Mouse (Mus musculus) urinary bladder, postnatal 10 days (tissue): ENCODE results near the gene Zfp629.
"Not testable (repeated sequence)": the region's sequence is repeated elsewhere in the genome, so short reads cannot be mapped to it uniquely, and the experiment has no call there.

ENCODE experiments used
- DNase-seq: peaks from one replicate; pipeline ENCODE4 v3.0.0; 2022; ENCODE audit warnings: low spot score

Gene Zfp629

GRCm38 (mm10) chr7:127614891-127615843 is at the start of gene Zfp629:
Gene Zfp629, minus strand, starts transcription at chr7:127615797.
- DNase-seq = no peak

- DNase-seq = no peak
These were observed 47.3 kb upstream of the Zfp629 start for GRCm38 (mm10) chr7:127662926-127663325.

GRCm38 (mm10) chr7:127661833-127662232 is 46.2 kb upstream of the Zfp629 start:
- DNase-seq = no peak

- DNase-seq = no peak
These were observed 45.3 kb upstream of the Zfp629 start for GRCm38 (mm10) chr7:127660882-127661281.

- no peak for DNase-seq
These were observed 41.3 kb upstream of the Zfp629 start for GRCm38 (mm10) chr7:127656946-127657345.

- DNase-seq = no peak
These were observed 38.7 kb upstream of the Zfp629 start for GRCm38 (mm10) chr7:127654318-127654717.

- no peak for DNase-seq
These were observed 36.5 kb upstream of the Zfp629 start for GRCm38 (mm10) chr7:127652050-127652449.

GRCm38 (mm10) chr7:127651624-127652023 is 36.0 kb upstream of the Zfp629 start:
- no peak for DNase-seq

GRCm38 (mm10) chr7:127649206-127649605 is 33.6 kb upstream of the Zfp629 start:
- no peak for DNase-seq

GRCm38 (mm10) chr7:127648516-127649201 is 33.1 kb upstream of the Zfp629 start:
- DNase-seq = no peak

- DNase-seq = not testable (repeated sequence)
These were observed 32.0 kb upstream of the Zfp629 start for GRCm38 (mm10) chr7:127647576-127647975.

GRCm38 (mm10) chr7:127646363-127646762 is 30.8 kb upstream of the Zfp629 start:
- no peak for DNase-seq

GRCm38 (mm10) chr7:127642254-127642653 is 26.7 kb upstream of the Zfp629 start:
- DNase-seq = no peak

- no peak for DNase-seq
These were observed 25.7 kb upstream of the Zfp629 start for GRCm38 (mm10) chr7:127641260-127641659.

- peak; percentile 38 for DNase-seq
These were observed 21.4 kb upstream of the Zfp629 start for GRCm38 (mm10) chr7:127636963-127637362.

- DNase-seq = no peak
These were observed 15.8 kb upstream of the Zfp629 start for GRCm38 (mm10) chr7:127631416-127631815.

GRCm38 (mm10) chr7:127628646-127629045 is 13.0 kb upstream of the Zfp629 start:
- DNase-seq = no peak

GRCm38 (mm10) chr7:127626471-127626870 is 10.9 kb upstream of the Zfp629 start:
- no peak for DNase-seq

- DNase-seq = no peak
These were observed 10.4 kb upstream of the Zfp629 start for GRCm38 (mm10) chr7:127626039-127626438.

GRCm38 (mm10) chr7:127618402-127618801 is 2.8 kb upstream of the Zfp629 start:
- DNase-seq = not testable (repeated sequence)

- DNase-seq = no peak
These were observed 2.4 kb upstream of the Zfp629 start for GRCm38 (mm10) chr7:127617962-127618361.

GRCm38 (mm10) chr7:127616881-127617280 is 1.3 kb upstream of the Zfp629 start:
- no peak for DNase-seq

- DNase-seq = no peak
These were observed 739 bp upstream of the Zfp629 start for GRCm38 (mm10) chr7:127616336-127616735.
